Mouse (Mus musculus): ENCODE measurements around the gene Wnt7b. TPM values are rescaled to one million over a fixed set of nuclear protein-coding genes. Genes with fewer than 3 reads are reported as not detected.

Gene Wnt7b
- polyA plus RNA-seq, 1 experiment = not detected

DNA sequence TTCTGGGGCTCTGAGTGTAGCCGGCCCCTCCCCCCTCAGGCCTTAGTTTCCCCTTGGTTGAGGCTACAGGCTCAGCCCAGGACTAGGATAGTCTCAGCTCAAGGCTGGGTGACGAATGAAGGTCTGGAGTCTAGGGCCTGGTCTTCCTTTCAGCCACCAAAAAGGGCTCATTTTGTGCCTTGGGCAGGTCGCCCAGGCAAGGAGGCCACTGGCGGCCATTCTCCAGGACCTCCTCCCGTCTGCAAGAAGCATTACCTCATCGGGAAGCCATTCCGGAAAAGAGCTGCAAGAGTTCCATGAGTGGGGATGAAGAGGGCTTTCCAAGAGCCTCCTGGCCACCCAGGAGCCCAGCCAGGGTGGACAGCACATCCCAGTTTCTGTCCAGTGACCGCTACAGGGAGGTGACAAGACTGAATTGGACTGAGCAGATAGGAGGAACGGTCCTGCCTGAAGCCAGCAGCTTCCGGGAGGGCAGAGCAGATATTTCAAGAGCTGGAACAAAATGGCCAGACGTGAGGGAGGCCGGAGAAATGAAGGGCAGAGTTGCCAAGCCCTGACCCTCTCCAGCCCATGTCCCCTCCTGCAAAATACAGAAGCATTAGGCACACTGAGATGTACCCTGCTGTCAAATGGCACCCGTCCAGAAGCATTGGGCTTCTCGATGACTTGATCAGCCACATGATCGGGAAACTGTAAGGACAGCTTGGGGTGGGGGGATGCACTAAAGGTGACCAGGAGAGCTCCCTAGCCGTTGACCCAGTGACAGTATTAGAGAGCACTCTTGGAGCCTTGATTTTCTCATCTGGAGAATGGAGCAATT, 29.6 kb upstream of the Wnt7b start:
- Histone ChIP-seq H3K4me1 (ENCODE audit: control insufficient read depth, insufficient read depth, low read length) (no peaks in the 10 kb centered on the region), H3K4me3 (ENCODE audit: insufficient read depth, low read length) (no peak overlapping the region), H3K27ac (ENCODE audit: insufficient read depth, low read length) (peak overlapping the region; percentile 58; the same call in 1 of the 2 replicates)
- TF ChIP-seq POLR2A (IDR thresholded peaks at IDR 0.05; ENCODE audit: low read depth, low read length) (no peak), CTCF (IDR thresholded peaks at IDR 0.05; ENCODE audit: borderline replicate concordance, insufficient read depth, low read length) (no peak)

GRCm38 (mm10) chr15:85610618-85611218, 28.4 kb upstream of the Wnt7b start:
- Histone ChIP-seq H3K27ac (ENCODE audit: insufficient read depth, low read length) (peak overlapping the region; percentile 58), H3K4me1 (ENCODE audit: control insufficient read depth, insufficient read depth, low read length) (no peaks in the 10 kb centered on the region), H3K4me3 (ENCODE audit: insufficient read depth, low read length) (no peak overlapping the region)
- peak; percentile 18; the same call in 1 of the 2 replicates for TF ChIP-seq POLR2A (IDR thresholded peaks at IDR 0.05; ENCODE audit: low read depth, low read length)
- peak; percentile 92 for TF ChIP-seq CTCF (IDR thresholded peaks at IDR 0.05; ENCODE audit: borderline replicate concordance, insufficient read depth, low read length)

DNA sequence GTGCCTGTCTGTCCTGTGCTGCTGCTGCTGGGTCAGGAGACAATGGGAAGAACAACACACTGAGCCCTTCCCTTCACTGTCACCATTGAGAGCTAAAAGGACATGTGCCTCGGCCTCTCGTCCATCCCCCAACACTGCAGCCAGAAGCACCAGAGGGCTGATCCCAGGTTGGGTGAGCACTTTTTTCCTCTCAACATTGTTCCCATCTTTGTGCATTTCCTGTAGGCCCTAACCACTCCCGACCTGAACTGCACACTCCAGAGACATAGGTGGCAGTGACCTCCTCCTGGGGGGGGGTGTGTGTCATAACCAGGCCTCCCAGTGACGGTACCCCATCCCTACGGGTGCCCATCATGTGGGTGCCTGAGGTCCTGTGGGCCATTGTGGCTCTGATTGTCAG, 27.8 kb upstream of the Wnt7b start:
- no peak overlapping the region for H3K27ac ChIP-seq (ENCODE audit: insufficient read depth, low read length)
- TF ChIP-seq CTCF (IDR thresholded peaks at IDR 0.05; ENCODE audit: borderline replicate concordance, insufficient read depth, low read length) = no peak
- no peak for TF ChIP-seq POLR2A (IDR thresholded peaks at IDR 0.05; ENCODE audit: low read depth, low read length)
- no peaks in the 10 kb centered on the region for H3K4me1 ChIP-seq (ENCODE audit: control insufficient read depth, insufficient read depth, low read length)
- H3K4me3 ChIP-seq (ENCODE audit: insufficient read depth, low read length) = no peak overlapping the region

- TF ChIP-seq CTCF (IDR thresholded peaks at IDR 0.05; ENCODE audit: borderline replicate concordance, insufficient read depth, low read length) = no peak
- TF ChIP-seq POLR2A (IDR thresholded peaks at IDR 0.05; ENCODE audit: low read depth, low read length) = no peak
- Histone ChIP-seq H3K4me3 (ENCODE audit: insufficient read depth, low read length) (no peak overlapping the region), H3K4me1 (ENCODE audit: control insufficient read depth, insufficient read depth, low read length) (0 out of 2 replicates have a peak, but pooled peaks cover 3% of the 10 kb centered on the region), H3K27ac (ENCODE audit: insufficient read depth, low read length) (no peak overlapping the region)
Measured at GRCm38 (mm10) chr15:85609266-85610004, 27.2 kb upstream of the Wnt7b start.

DNA sequence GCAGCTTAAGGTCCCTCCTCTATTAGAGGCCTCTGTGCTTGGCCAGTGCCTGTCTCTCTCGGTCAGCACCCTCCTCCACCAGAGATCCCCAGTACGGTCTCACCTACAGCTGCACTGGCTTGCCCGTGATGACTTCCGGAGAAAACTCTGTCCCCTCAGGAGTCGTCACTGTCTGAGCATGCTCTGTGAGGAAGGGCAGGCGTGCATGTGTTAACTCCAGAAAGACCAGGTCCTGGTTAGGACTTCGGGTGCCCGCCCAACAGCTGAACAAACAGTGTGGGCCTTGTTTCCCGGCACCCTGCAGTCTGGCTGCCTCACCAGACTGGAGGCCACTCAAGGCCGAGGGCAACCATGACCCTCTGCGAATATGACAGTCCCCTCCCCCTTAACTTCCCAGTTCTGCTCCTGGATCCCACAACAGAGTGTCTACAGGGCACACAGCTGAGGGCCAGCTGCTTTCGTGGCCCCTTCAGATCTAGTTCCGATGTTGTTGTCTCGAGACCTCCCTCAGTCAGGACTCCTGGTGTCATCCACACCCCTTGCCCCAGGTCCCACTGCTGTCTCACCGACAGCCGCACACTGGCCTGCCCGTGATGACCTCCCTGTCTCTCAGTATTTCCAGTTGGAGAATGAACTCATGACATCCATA, 23.8 kb upstream of the Wnt7b start:
- H3K4me3 ChIP-seq (ENCODE audit: insufficient read depth, low read length) = no peak overlapping the region
- no peak overlapping the region; the same call in 1 of the 2 replicates for H3K27ac ChIP-seq (ENCODE audit: insufficient read depth, low read length)
- no peak for TF ChIP-seq CTCF (IDR thresholded peaks at IDR 0.05; ENCODE audit: borderline replicate concordance, insufficient read depth, low read length)
- TF ChIP-seq POLR2A (IDR thresholded peaks at IDR 0.05; ENCODE audit: low read depth, low read length) = no peak
- H3K4me1 ChIP-seq (ENCODE audit: control insufficient read depth, insufficient read depth, low read length) = peaks cover 8% of the 10 kb centered on the region; the same call in 1 of the 2 replicates

DNA sequence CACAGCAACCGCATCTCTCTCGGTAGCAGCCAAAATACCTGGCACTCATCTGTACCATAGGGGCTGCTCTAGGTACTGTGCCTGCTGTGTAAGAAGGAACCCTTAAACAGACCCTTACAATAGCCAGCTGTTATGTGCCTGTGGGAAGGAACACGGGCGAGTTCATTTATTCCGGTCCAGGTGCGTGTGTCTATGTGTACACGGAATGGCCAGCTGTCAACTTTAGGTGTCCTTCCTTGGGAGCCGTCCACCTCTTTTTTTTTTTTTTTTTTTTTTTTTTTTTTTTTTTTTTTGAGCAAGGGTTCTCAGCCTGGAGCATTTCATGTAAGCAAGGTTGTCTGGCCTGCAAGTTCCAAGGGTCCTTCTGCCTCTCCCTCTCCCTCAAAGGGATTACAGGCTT, 22.7 kb upstream of the Wnt7b start:
- H3K4me1 ChIP-seq (ENCODE audit: control insufficient read depth, insufficient read depth, low read length) = peaks cover 12% of the 10 kb centered on the region
- TF ChIP-seq POLR2A (IDR thresholded peaks at IDR 0.05; ENCODE audit: low read depth, low read length) = no peak
- TF ChIP-seq CTCF (IDR thresholded peaks at IDR 0.05; ENCODE audit: borderline replicate concordance, insufficient read depth, low read length) = no peak
- H3K27ac ChIP-seq (ENCODE audit: insufficient read depth, low read length) = no peak overlapping the region
- no peak overlapping the region for H3K4me3 ChIP-seq (ENCODE audit: insufficient read depth, low read length)

- no peak overlapping the region for H3K27ac ChIP-seq (ENCODE audit: insufficient read depth, low read length)
- TF ChIP-seq CTCF (IDR thresholded peaks at IDR 0.05; ENCODE audit: borderline replicate concordance, insufficient read depth, low read length) (no peak), POLR2A (IDR thresholded peaks at IDR 0.05; ENCODE audit: low read depth, low read length) (no peak)
- H3K4me1 ChIP-seq (ENCODE audit: control insufficient read depth, insufficient read depth, low read length) = peaks cover 12% of the 10 kb centered on the region
- H3K4me3 ChIP-seq (ENCODE audit: insufficient read depth, low read length) = no peak overlapping the region
Measured at GRCm38 (mm10) chr15:85604507-85604906, 22.2 kb upstream of the Wnt7b start.

GRCm38 (mm10) chr15:85603422-85603821, 21.1 kb upstream of the Wnt7b start:
- H3K4me3 ChIP-seq (ENCODE audit: insufficient read depth, low read length) = no peak overlapping the region

GRCm38 (mm10) chr15:85602733-85603132, 20.5 kb upstream of the Wnt7b start:
- Histone ChIP-seq H3K4me3 (ENCODE audit: insufficient read depth, low read length) (no peak overlapping the region), H3K4me1 (ENCODE audit: control insufficient read depth, insufficient read depth, low read length) (peaks cover 13% of the 10 kb centered on the region), H3K27ac (ENCODE audit: insufficient read depth, low read length) (no peak overlapping the region)
- no peak for TF ChIP-seq CTCF (IDR thresholded peaks at IDR 0.05; ENCODE audit: borderline replicate concordance, insufficient read depth, low read length)
- TF ChIP-seq POLR2A (IDR thresholded peaks at IDR 0.05; ENCODE audit: low read depth, low read length) = no peak

More at GRCm38 (mm10) chr15:85603422-85603821, 21.1 kb upstream of the Wnt7b start:
- TF ChIP-seq POLR2A (IDR thresholded peaks at IDR 0.05; ENCODE audit: low read depth, low read length) = no peak
- TF ChIP-seq CTCF (IDR thresholded peaks at IDR 0.05; ENCODE audit: borderline replicate concordance, insufficient read depth, low read length) = no peak
- H3K4me1 ChIP-seq (ENCODE audit: control insufficient read depth, insufficient read depth, low read length) = peaks cover 13% of the 10 kb centered on the region
- no peak overlapping the region for H3K27ac ChIP-seq (ENCODE audit: insufficient read depth, low read length)

Measured in embryonic fibroblast, embryonic 13.5 days (primary cell).